Mouse (Mus musculus) lung, adult 2 months (tissue): Measurements from ENCODE around the gene Cox15. TPM values are rescaled to one million over a fixed set of nuclear protein-coding genes. Genes with fewer than 3 reads are reported as not detected.

ENCODE experiments used
- DNase-seq: peaks from one replicate; pipeline ENCODE4 v3.0.0; 2022
- H3K4me1 ChIP-seq: fragments of 200-500 bp; 2 replicates; pipeline ENCODE4 v1.6.1; 2011; ENCODE audit warnings: low read length; ENCODE audit not compliant: control insufficient read depth, insufficient read depth
- H3K4me3 ChIP-seq: fragments of 200-500 bp; replicated peaks from 2 replicates; pipeline ENCODE3; 2011; ENCODE audit warnings: low read depth, mild to moderate bottlenecking, control low read depth, low read length; ENCODE audit errors: extremely low read depth
- CTCF ChIP-seq: fragments of 200-500 bp; IDR thresholded peaks from 2 replicates; pipeline ENCODE4 v1.5.1; 2011; ENCODE audit warnings: mild to moderate bottlenecking, low read length, control low read depth; ENCODE audit not compliant: insufficient read depth
- POLR2A ChIP-seq: fragments of 200-500 bp; IDR thresholded peaks from 2 replicates; pipeline ENCODE4 v1.6.1; 2011; ENCODE audit warnings: low read depth, mild to moderate bottlenecking, control low read depth, low read length, borderline replicate concordance; ENCODE audit errors: extremely low read depth
- WGBS: fragments of 180-500 bp; shearing (Covaris S2); methylation state at CpG from one replicate; pipeline ENCODE4 v1.1.7; 2018; 5-methylcytosine and 5-hydroxymethylcytosine counted together
- polyA plus RNA-seq: library from polyadenylated mRNA; depleted of rRNA; stranded (reverse); fragments of >200 nt; gene quantifications from 2 replicates; pipeline ENCODE4 v1.2.3, GENCODE M21; 2012

The Cox15 gene
- polyA plus RNA-seq, 1 experiment, result 10.4 TPM

GRCm38 (mm10) chr19:43711971-43712370 is 40.8 kb downstream of the Cox15 start:
- 78% methylated on average over 5 of the region's 5 CpGs for WGBS
- Histone ChIP-seq H3K4me1 (no peaks in the 10 kb centered on the region), H3K4me3 (no peak overlapping the region)
- no peak for DNase-seq
- no peak for TF ChIP-seq CTCF
- TF ChIP-seq POLR2A, result no peak

GRCm38 (mm10) chr19:43711159-43711916 is 41.5 kb downstream of the Cox15 start:
- H3K4me1 ChIP-seq, result no peaks in the 10 kb centered on the region
- TF ChIP-seq CTCF, result no peak
- TF ChIP-seq POLR2A, result no peak
- 54% methylated on average over 22 of the region's 22 CpGs for WGBS
- no peak overlapping the region for H3K4me3 ChIP-seq
- DNase-seq, result no peak

DNA sequence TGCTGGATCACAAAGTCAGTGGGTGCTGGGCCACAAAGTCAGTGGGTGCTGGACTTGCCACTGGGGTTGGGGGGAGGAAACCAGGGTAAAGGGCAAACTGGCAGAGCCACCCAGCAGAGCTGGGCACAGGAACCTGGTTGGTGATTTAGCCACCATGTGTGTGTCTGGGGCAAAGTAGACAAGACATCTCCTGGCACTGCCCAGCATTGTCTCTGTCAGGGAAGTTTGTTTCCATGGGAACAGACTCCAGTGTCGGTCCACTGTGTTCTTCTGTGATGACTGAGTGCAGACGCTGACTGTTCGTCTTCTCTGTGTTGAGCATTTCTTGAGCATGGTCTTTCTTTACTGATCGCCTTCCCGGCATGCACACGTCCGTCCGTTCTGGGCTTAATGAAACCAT is 43.5 kb downstream of the Cox15 start:
- 89% methylated on average over 8 of the region's 8 CpGs for WGBS
- no peaks in the 10 kb centered on the region for H3K4me1 ChIP-seq
- no peak for DNase-seq
- no peak overlapping the region for H3K4me3 ChIP-seq
- TF ChIP-seq CTCF, result no peak
- TF ChIP-seq POLR2A, result no peak

GRCm38 (mm10) chr19:43708206-43708605 is 44.6 kb downstream of the Cox15 start:
- no peak for DNase-seq
- WGBS, result 66% methylated on average over 7 of the region's 7 CpGs
- Histone ChIP-seq H3K4me1 (no peaks in the 10 kb centered on the region), H3K4me3 (no peak overlapping the region)
- TF ChIP-seq CTCF (no peak), POLR2A (no peak)

- 93% methylated on average over 17 of the region's 17 CpGs for WGBS
- no peak for DNase-seq
- H3K4me1 ChIP-seq, result no peaks in the 10 kb centered on the region
- TF ChIP-seq CTCF (no peak), POLR2A (no peak)
- H3K4me3 ChIP-seq, result no peak overlapping the region
Observed at GRCm38 (mm10) chr19:43704787-43705497, 47.9 kb downstream of the Cox15 start.

DNA sequence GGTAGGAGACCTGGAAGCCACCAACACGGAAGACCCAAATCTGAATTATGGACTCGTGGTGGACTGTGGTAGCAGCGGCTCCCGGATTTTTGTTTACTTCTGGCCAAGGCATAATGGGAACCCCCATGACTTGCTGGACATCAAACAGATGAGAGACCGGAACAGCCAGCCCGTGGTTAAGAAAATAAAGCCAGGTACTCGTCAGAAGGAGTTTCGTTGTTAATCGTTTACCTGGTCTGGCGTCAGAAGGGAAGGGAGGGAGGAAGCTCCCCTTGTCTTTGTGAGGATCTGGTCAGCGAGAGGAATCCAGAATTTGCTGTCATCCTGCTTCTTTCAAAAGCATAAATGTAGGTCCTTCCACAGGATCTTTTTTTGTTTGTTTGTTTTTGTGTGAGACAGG is 48.6 kb downstream of the Cox15 start:
- H3K4me3 ChIP-seq, result no peak overlapping the region

GRCm38 (mm10) chr19:43699763-43700155 is 53.0 kb downstream of the Cox15 start:
- WGBS, result 84% methylated on average over 6 of the region's 6 CpGs
- DNase-seq, result no peak
- no peak overlapping the region for H3K4me3 ChIP-seq
- no peaks in the 10 kb centered on the region for H3K4me1 ChIP-seq
- TF ChIP-seq POLR2A (no peak), CTCF (no peak)

More for the DNA sequence above, 48.6 kb downstream of the Cox15 start:
- whole genome bisulfite sequencing, result 81% methylated on average over 11 of the region's 11 CpGs
- H3K4me1 ChIP-seq, result no peaks in the 10 kb centered on the region
- no peak for TF ChIP-seq CTCF
- no peak for TF ChIP-seq POLR2A
- no peak for DNase-seq

- H3K4me3 ChIP-seq, result no peak overlapping the region
- no peak for TF ChIP-seq CTCF
- no peak for TF ChIP-seq POLR2A
- no peak for DNase-seq
- 70% methylated on average over 11 of the region's 11 CpGs for WGBS
- H3K4me1 ChIP-seq, result no peaks in the 10 kb centered on the region
Observed at GRCm38 (mm10) chr19:43699021-43699762, 53.6 kb downstream of the Cox15 start.

GRCm38 (mm10) chr19:43697666-43698370 is 55.0 kb downstream of the Cox15 start:
- no peak overlapping the region for H3K4me3 ChIP-seq
- TF ChIP-seq CTCF (no peak), POLR2A (no peak)
- H3K4me1 ChIP-seq, result no peaks in the 10 kb centered on the region
- 90% methylated on average over 5 of the region's 5 CpGs for WGBS
- DNase-seq, result no peak

DNA sequence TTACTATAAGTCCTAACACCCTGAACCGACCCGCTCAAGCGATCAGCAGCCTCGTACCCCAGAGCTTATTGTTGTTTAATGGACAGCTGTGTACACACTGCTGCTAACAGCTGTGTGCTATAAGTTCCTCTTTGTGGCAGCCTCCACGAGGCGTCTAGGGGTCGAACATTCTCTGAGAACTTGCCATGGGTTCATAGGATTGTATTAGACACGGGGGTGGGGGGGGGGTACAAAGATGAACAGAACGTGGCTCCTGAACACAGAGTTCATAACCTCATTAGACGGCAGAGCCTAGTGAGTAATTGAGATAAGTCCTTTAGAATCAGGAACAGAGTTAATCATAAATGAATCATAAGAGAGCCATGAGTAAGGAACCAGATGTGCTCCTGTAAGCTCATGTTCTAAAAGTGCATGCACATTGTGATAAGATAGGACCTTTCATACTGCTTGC is 57.3 kb downstream of the Cox15 start:
- WGBS, result 61% methylated on average over 10 of the region's 10 CpGs
- DNase-seq, result no peak
- H3K4me1 ChIP-seq, result no peaks in the 10 kb centered on the region
- H3K4me3 ChIP-seq, result no peak overlapping the region
- no peak for TF ChIP-seq CTCF
- TF ChIP-seq POLR2A, result no peak
